Mouse (Mus musculus) ES-E14 (cell line): ENCODE measurements around the gene Fam193b. TPM values are rescaled to one million over a fixed set of nuclear protein-coding genes. Genes with fewer than 3 reads are reported as not detected.

Experiments used
- DNase-seq: peaks from one replicate; pipeline ENCODE4 v3.0.0-alpha.2; 2013; ENCODE audit warnings: low read depth, low spot score
- H3K27ac ChIP-seq: 2 replicates; pipeline ENCODE4 v1.5.1; 2012; ENCODE audit warnings: low read depth, mild to moderate bottlenecking, low read length, moderate library complexity, mixed read lengths; ENCODE audit not compliant: poor library complexity, insufficient read depth, severe bottlenecking
- H3K36me3 ChIP-seq: 2 replicates; pipeline ENCODE4 v1.6.1; 2012; ENCODE audit warnings: mild to moderate bottlenecking, low read length, moderate library complexity, mixed read lengths; ENCODE audit not compliant: control insufficient read depth, poor library complexity, insufficient read depth, severe bottlenecking
- H3K4me1 ChIP-seq, 2 experiments: fragments of 150-350 bp in 1 of 2; sonication (generic) in 1 of 2; 2 replicates each; pipeline ENCODE4 v1.6.1; 2012; ENCODE audit warnings: low read length in 2 of 2, mild to moderate bottlenecking in 1 of 2, mixed read lengths in 1 of 2; ENCODE audit not compliant: control insufficient read depth in 2 of 2, insufficient read depth in 2 of 2, poor library complexity in 1 of 2
- H3K4me3 ChIP-seq, 2 experiments: fragments of 150-350 bp in 1 of 2; sonication (generic) in 1 of 2; 2 replicates each; pipeline ENCODE4 v1.5.1; 2012; ENCODE audit warnings: low read length in 2 of 2, low read depth in 1 of 2, mild to moderate bottlenecking in 1 of 2, mixed read lengths in 1 of 2; ENCODE audit not compliant: insufficient read depth in 1 of 2, poor library complexity in 1 of 2, severe bottlenecking in 1 of 2
- H3K9ac ChIP-seq: 2 replicates; pipeline ENCODE4 v1.6.1; 2012; ENCODE audit warnings: low read depth, mild to moderate bottlenecking, low read length, mixed read lengths; ENCODE audit not compliant: poor library complexity, insufficient read depth, severe bottlenecking
- H3K9me3 ChIP-seq: fragments of 150-350 bp; sonication (generic); 2 replicates; pipeline ENCODE4 v1.6.1; 2012; ENCODE audit warnings: low read depth, mild to moderate bottlenecking, low read length; ENCODE audit not compliant: control insufficient read depth, insufficient read depth
- CHD2 ChIP-seq: IDR thresholded peaks from 2 replicates; pipeline ENCODE4 v1.6.1; 2014; ENCODE audit warnings: mild to moderate bottlenecking, low read depth, low read length, inconsistent platforms
- HCFC1 ChIP-seq: IDR thresholded peaks from 2 replicates; pipeline ENCODE4 v1.6.1; 2012; ENCODE audit warnings: low read length, inconsistent platforms, borderline replicate concordance; ENCODE audit not compliant: insufficient read depth
- MAFK ChIP-seq: IDR thresholded peaks from 2 replicates; pipeline ENCODE4 v1.6.1; 2014; ENCODE audit warnings: mild to moderate bottlenecking, low read depth, low read length, inconsistent platforms; ENCODE audit not compliant: insufficient read depth
- ZC3H11A ChIP-seq: IDR thresholded peaks from 2 replicates; pipeline ENCODE4 v1.6.1; 2012; ENCODE audit warnings: low read depth, mild to moderate bottlenecking, inconsistent platforms, low read length, borderline replicate concordance
- ZNF384 ChIP-seq: IDR thresholded peaks from 2 replicates; pipeline ENCODE4 v1.6.1; 2012; ENCODE audit warnings: low read depth, low read length, inconsistent platforms
- in situ Hi-C, 2 experiments: fragments of 600-800 bp; cut with MboI; formaldehyde crosslinking; loops; one replicate each; pipeline ENCODE4 v1.15.1; 2025; ENCODE audit warnings: low sequenced_read_pairs in 2 of 2, inconsistent platforms in 1 of 2; ENCODE audit not compliant: unreplicated experiment in 2 of 2
- total RNA-seq: library from RNA; depleted of rRNA; stranded (reverse); fragments of 300-350 nt; gene quantifications from 2 replicates; pipeline ENCODE4 v1.2.3, GENCODE M21; 2012

The Fam193b gene
- total RNA-seq, 1 experiment, result 50.8 TPM

GRCm38 (mm10) chr13:55513111-55513748 is 57.7 kb downstream of the Fam193b start, which contains the start of gene Pdlim7:
TSS of gene Pdlim7 (minus strand) at chr13:55513676.
- TF ChIP-seq ZNF384, result no peak
- TF ChIP-seq CHD2, result no peak
- TF ChIP-seq HCFC1, result peak; percentile 60; the same call in 1 of the 2 replicates
- Histone ChIP-seq H3K27ac (peak within 1 kb of the TSS; percentile 23; the same call in 1 of the 2 replicates), H3K4me1 (peaks cover 5 to 32% of the 10 kb centered on the region in 2 experiments), H3K4me3 (peak within 1 kb of the TSS; percentile 88), H3K9me3 (no peaks in the 10 kb centered on the region), H3K9ac (peak within 1 kb of the TSS; percentile 89), H3K36me3 (peaks cover 14% of the 10 kb centered on the region; the same call in 1 of the 2 replicates)
- in situ Hi-C loops, result no loop called here
- DNase-seq, result peak; percentile 72

- Histone ChIP-seq H3K27ac (peak overlapping the region; percentile 23; the same call in 1 of the 2 replicates), H3K4me3 (peak overlapping the region; percentile 88), H3K36me3 (peaks cover 17% of the 10 kb centered on the region; the same call in 1 of the 2 replicates), H3K4me1 (peaks cover 5 to 33% of the 10 kb centered on the region in 2 experiments), H3K9me3 (no peaks in the 10 kb centered on the region), H3K9ac (peak overlapping the region; percentile 89)
- no peak for DNase-seq
- TF ChIP-seq ZC3H11A (no peak), HCFC1 (no peak), CHD2 (no peak), ZNF384 (no peak), MAFK (no peak)
- in situ Hi-C loops, result no loop called here
Observed at GRCm38 (mm10) chr13:55512379-55513031, 58.4 kb downstream of the Fam193b start.

GRCm38 (mm10) chr13:55511492-55511861 is 59.4 kb downstream of the Fam193b start:
- no peak for TF ChIP-seq CHD2
- no peak for TF ChIP-seq MAFK
- no peak for TF ChIP-seq ZC3H11A
- TF ChIP-seq HCFC1, result no peak
- no peak for TF ChIP-seq ZNF384
- H3K9ac ChIP-seq, result peak overlapping the region; percentile 89; the same call in 1 of the 2 replicates
- in situ Hi-C loops, result no loop called here

GRCm38 (mm10) chr13:55510668-55511491 is 60.0 kb downstream of the Fam193b start:
- Histone ChIP-seq H3K9ac (peak overlapping the region; percentile 89), H3K4me1 (peaks cover 5 to 33% of the 10 kb centered on the region in 2 experiments), H3K36me3 (peaks cover 34% of the 10 kb centered on the region), H3K9me3 (no peaks in the 10 kb centered on the region), H3K4me3 (peak overlapping the region in 1 of 2 experiments; percentile 10; a peak in 1 of 4 replicates), H3K27ac (peak overlapping the region; percentile 77)
- DNase-seq, result peak; percentile 54
- TF ChIP-seq MAFK (peak; percentile 86), ZC3H11A (no peak)
- in situ Hi-C loops, result no loop called here

More at GRCm38 (mm10) chr13:55511492-55511861, 59.4 kb downstream of the Fam193b start:
- no peak for DNase-seq
- Histone ChIP-seq H3K4me1 (peaks cover 5 to 33% of the 10 kb centered on the region in 2 experiments), H3K4me3 (peak overlapping the region; percentile 88; a peak in 2 of 4 replicates), H3K36me3 (peaks cover 28% of the 10 kb centered on the region), H3K9me3 (no peaks in the 10 kb centered on the region), H3K27ac (peak overlapping the region; percentile 77)
